Mouse (Mus musculus): ENCODE data around the gene Gm11983.

DNA sequence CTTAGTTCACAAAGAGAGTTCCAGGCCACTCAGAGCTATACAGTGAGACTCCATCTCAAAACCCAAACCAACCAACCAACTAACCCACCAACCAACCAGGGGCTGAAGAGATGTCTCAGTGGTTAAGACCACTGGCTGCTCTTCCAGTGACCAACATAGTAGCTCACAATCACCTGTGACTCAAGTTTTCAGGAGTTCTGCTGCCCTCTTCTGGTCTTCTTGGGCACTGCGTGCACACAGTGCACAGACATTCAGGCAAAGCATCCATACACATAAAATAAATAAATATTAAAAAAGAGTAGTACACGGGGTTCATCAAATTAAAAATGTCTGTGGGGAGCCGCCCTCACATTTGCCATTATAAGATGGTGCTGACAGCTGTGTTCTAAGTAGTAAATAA lies 46.8 kb downstream of the Gm11983 start:
- TF ChIP-seq CTCF (IDR thresholded peaks at IDR 0.05; ENCODE audit: extremely low read depth, insufficient read depth, low read length), result 0 out of 2 replicates have a peak, but pooled peaks have one; percentile 11
- no peak for TF ChIP-seq POLR2A (IDR thresholded peaks at IDR 0.05; ENCODE audit: extremely low read depth, insufficient read depth, low read length)
